Mouse (Mus musculus): Measurements from ENCODE around the gene Scyl2.

DNA sequence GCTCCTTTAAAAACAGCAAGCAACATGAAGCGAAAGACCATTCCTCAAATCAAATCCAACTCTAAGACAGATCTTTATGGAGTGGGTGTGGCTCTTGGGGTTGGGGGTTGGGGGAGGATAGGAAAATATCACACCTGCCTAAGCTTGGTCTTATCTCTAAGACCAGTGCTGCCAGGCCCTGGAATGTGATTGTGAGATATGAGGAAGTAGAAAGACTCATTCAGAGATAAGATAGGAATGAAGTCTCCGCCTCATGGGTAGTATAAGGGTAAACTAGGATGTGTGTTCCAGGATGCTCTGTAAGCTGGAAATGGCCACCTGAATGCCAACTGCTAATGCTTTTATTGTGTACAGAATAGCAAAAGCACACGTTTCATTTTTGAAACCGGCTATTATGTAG, 91.8 kb downstream of the Scyl2 start:
- TF ChIP-seq CTCF (IDR thresholded peaks at IDR 0.05; ENCODE audit: low read depth) (no peak), EP300 (IDR thresholded peaks at IDR 0.05; ENCODE audit: low read depth) (no peak; the same call in 1 of the 2 replicates)
